Mouse (Mus musculus): Measurements from ENCODE around the gene Zfp819.

The Zfp819 gene

GRCm38 (mm10) chr7:43606896-43607742 lies at the start of gene Zfp819:
Gene Zfp819, plus strand, starts transcription at chr7:43607169.
- peak; percentile 13 for DNase-seq (ENCODE audit: low read depth)

- peak; percentile 75 for DNase-seq (ENCODE audit: low read depth)
These were observed 44.8 kb upstream of the Zfp819 start, which contains the start of gene Zfp658 for GRCm38 (mm10) chr7:43562006-43562633. Gene Zfp658, plus strand, starts transcription at chr7:43562256.

GRCm38 (mm10) chr7:43562651-43563070 lies 44.3 kb upstream of the Zfp819 start:
- no peak for DNase-seq (ENCODE audit: low read depth)

DNA sequence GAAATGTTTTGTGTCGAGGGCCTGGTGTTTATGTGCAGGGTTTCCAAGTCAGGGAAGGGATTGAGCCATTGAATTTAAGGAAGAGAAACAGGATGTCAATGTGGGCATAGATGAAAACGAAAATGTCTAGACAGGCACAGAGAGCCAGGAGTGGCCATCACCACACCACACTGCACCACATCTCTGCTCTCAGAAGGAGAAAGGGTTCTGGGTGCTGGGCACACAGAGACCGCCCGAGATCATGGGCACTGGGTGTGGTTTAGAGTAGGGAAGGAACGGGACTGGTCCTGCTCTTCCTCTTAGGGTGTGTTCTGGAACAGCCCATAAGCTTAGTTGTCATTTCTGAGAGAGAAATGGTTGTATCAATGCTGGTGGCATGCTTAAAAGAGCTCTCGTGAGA lies 43.7 kb upstream of the Zfp819 start:
- DNase-seq (ENCODE audit: low read depth) = no peak

- no peak for DNase-seq (ENCODE audit: low read depth)
These were observed 35.8 kb upstream of the Zfp819 start for GRCm38 (mm10) chr7:43571216-43571615.

DNA sequence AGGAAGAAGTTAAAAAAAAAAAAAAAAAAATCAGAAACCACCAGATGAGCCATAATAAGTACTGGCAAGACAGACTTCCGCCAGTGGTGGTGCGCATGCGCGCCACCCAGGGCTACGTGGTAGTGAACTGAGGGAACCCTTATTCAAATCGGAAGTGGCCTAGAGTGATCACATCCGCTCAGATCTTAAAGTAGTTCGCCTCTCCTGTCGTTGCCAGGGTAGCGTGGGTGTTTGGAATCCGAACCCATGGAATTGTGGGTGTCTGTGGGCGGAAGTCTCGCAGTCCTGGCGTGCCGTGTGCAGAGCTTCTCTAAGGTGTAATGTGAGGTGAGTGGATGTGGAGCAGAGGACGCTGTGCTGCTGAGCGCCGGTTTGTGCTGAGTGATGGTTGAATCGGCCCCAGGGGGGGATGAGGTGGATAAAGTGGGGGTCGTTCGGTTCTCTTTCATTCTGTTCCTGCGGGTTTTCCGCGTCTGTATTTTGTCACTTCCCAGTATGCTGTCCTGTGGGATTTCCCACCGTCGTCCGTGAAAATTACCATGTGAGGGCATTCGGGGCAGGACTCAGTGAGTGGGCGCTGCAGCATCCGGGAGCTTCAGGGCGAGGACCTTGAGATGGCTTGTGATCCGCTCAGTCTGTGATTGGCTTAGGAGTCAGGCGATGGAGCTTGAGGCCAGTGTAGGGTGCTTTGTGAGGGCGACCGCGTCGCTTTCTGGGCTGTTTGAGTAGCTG lies 27.4 kb upstream of the Zfp819 start, which contains the start of gene Zfp719:
TSS of gene Zfp719 (plus strand) at position 171 of the 732 bp plus-strand sequence.
- peak; percentile 95 for DNase-seq (ENCODE audit: low read depth)

- DNase-seq (ENCODE audit: low read depth) = no peak
These were observed 26.4 kb upstream of the Zfp819 start for GRCm38 (mm10) chr7:43580526-43580925.

GRCm38 (mm10) chr7:43584790-43585189 lies 22.2 kb upstream of the Zfp819 start:
- DNase-seq (ENCODE audit: low read depth) = no peak

GRCm38 (mm10) chr7:43601884-43602283 lies 5.1 kb upstream of the Zfp819 start:
- no peak for DNase-seq (ENCODE audit: low read depth)

- DNase-seq (ENCODE audit: low read depth) = no peak
These were observed 846 bp downstream of the Zfp819 start for GRCm38 (mm10) chr7:43607743-43608287.

DNA sequence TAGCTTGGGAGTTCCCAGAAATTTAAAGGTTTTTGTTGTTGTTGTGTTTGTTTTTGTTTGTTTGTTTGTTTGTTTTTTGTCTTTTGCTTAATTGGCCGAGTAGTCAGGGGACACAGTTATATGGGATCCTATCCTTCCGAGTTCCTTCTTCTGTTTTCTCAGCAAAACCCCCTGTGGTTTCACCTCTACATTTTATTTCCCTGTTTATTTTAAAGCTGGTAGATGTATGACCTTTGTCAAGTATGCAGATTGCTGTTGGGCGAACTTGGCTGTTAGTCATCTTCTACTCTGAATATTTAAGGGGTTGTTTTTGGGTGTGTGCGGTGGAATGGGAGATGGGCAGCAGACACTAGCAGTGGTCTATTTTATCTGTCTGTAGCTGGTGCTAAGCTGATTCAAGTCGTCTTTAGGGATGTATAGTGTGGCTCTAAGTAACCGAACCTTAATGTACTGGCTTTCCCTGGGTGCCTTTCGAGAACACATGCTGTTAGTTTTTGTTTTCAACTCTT lies 1.4 kb downstream of the Zfp819 start:
- no peak for DNase-seq (ENCODE audit: low read depth)

- DNase-seq (ENCODE audit: low read depth) = no peak
These were observed 7.0 kb downstream of the Zfp819 start for GRCm38 (mm10) chr7:43613816-43614551.

DNA sequence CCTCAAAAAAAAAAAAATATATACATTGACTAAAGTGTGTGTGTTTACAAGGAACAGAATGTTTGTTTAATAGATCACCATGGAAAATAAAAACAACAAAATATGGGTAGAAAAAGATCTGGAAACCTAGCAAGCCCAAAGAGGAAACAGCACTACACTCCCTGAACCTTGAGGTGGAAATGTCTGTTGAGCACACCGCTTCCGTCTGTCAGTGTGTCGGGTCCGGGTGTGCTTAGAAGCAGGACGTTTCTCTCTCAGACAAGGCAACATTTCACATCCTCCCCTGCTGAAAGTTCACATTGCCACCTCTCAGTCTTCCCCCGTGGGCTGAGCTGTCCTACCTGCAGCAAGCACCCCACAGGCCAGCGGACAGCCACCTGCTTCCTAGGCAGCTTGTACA lies 16.0 kb downstream of the Zfp819 start:
- DNase-seq (ENCODE audit: low read depth) = no peak

- no peak for DNase-seq (ENCODE audit: low read depth)
These were observed 16.9 kb downstream of the Zfp819 start for GRCm38 (mm10) chr7:43623819-43624218.

DNA sequence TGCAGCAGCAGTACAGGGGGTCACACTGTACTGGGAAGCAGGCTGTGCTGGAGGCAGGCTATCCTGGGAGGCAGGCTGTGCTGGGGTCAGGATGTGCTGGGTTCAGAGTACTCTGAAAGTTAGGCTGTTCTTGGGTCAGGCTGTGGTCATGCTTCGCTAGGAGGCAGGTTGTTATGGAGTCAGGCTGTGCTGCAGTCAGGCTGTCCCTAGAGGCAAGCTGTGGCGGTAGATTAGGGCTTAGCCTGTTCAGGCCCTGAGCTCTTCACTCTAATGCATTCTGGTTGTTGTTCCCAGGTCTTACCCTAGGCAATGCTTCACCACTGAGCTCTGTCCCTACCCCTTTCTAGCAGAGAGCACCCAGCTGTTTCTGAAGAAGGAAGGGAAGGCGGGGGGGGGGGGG lies 18.1 kb downstream of the Zfp819 start:
- no peak for DNase-seq (ENCODE audit: low read depth)

DNA sequence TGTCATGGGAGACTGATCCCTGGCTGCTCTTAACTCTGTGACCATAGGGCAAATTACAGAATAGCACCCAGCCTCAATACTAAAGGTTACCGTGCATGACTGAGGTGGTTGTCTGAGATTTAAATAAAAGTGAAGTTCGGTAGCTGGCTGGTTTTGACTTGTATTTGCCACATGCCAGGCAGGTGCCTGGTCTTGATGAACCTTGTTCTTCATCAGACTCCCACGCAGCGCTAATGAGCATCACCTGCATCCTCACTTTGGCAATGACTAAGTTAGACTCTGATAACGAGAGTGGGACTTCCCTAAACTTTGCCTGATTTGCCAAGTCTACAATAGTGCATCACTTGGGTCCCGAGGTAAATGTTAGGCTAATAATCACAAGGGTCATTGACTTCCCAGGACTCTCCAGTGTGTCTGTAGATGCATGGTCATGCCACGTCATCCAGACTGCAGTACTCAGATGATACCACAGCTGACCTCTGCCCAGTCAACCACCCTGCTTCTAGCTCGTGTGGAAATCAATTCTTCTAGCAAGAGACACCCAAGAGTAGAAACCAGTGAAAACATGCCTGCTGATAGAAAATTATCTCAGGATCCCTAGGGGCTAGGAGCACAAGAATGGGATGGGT lies 18.9 kb downstream of the Zfp819 start:
- no peak for DNase-seq (ENCODE audit: low read depth)

DNA sequence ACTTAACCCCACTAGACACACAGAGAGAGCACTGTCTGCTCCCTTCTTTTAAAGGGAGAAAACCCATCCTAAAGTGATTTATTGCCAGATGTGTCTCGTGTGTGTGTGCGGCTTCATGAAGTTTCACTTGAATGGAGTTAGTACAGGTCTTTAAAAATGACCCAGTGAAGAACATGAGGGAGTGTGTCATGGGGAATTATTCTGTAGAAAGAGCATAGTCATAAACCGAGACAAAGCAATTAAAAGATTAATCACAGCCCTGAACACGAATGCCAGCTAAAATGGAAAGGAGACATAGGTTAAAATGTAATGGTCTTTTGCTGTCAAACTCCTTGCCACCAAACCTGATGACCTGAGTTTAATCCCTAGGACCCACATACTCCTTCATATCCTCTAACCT lies 27.0 kb downstream of the Zfp819 start:
- no peak for DNase-seq (ENCODE audit: low read depth)

GRCm38 (mm10) chr7:43634500-43634899 lies 27.5 kb downstream of the Zfp819 start, which contains the start of gene Ceacam18:
Gene Ceacam18, plus strand, starts transcription at chr7:43634707.
- DNase-seq (ENCODE audit: low read depth) = no peak

GRCm38 (mm10) chr7:43636194-43636593 lies 29.2 kb downstream of the Zfp819 start:
- DNase-seq (ENCODE audit: low read depth) = no peak

- no peak for DNase-seq (ENCODE audit: low read depth)
These were observed 30.1 kb downstream of the Zfp819 start for GRCm38 (mm10) chr7:43637118-43637517.

DNA sequence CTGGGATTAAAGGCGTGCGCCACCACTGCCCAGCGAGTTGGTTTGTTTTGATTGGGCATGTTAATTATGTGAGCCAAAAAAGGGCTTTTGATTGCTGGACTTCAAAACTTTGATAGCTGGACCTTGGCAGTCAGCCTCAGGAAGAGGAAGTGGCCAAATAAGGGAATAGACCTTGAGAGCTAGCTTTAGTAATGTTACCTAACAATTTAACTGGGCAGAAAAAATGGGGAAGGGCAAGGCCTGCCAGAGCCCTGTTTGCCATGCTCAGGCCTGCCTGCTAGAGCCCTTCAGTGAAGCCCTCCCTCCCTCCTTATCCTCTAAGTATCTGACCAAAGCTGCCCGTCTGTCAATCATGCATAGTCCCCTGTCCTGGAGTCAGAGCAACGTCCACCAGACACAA lies 35.6 kb downstream of the Zfp819 start:
- DNase-seq (ENCODE audit: low read depth) = no peak
